Mouse (Mus musculus) heart, adult 2 months (tissue): Measurements from ENCODE around the gene Efhb. TPM values are rescaled to one million over a fixed set of nuclear protein-coding genes. Genes with fewer than 3 reads are reported as not detected.

Experiments used
- DNase-seq, 2 experiments: peaks; one replicate each; pipeline ENCODE4 v3.0.0; 2021
- H3K27ac ChIP-seq: fragments of 200-600 bp; 2 replicates; pipeline ENCODE4 v1.8.1; 2022
- H3K27me3 ChIP-seq: fragments of 200-500 bp; 2 replicates; pipeline ENCODE4 v1.6.1; 2012; ENCODE audit warnings: mild to moderate bottlenecking, low read length, inconsistent platforms, mixed read lengths; ENCODE audit not compliant: control insufficient read depth, insufficient read depth
- H3K36me3 ChIP-seq: fragments of 200-500 bp; 2 replicates; pipeline ENCODE4 v1.6.1; 2012; ENCODE audit warnings: low read length, inconsistent platforms; ENCODE audit not compliant: control insufficient read depth, insufficient read depth
- H3K4me1 ChIP-seq: fragments of 200-500 bp; 2 replicates; pipeline ENCODE4 v1.6.1; 2011; ENCODE audit warnings: low read length; ENCODE audit not compliant: control insufficient read depth, insufficient read depth
- H3K4me3 ChIP-seq: fragments of 200-600 bp; 2 replicates; pipeline ENCODE4 v1.8.1; 2022
- H3K79me2 ChIP-seq: fragments of 200-500 bp; replicated peaks from 2 replicates; pipeline ENCODE4 v1.6.1; 2012; ENCODE audit warnings: mild to moderate bottlenecking, inconsistent platforms, low read length, moderate library complexity, mixed read lengths; ENCODE audit not compliant: control insufficient read depth, insufficient read depth
- H3K9ac ChIP-seq: fragments of 200-500 bp; 2 replicates; pipeline ENCODE4 v1.6.1; 2012; ENCODE audit warnings: low read depth, mild to moderate bottlenecking, control low read depth, inconsistent platforms, low read length, mixed read lengths
- CTCF ChIP-seq: fragments of 200-600 bp; IDR thresholded peaks from 2 replicates; pipeline ENCODE4 v1.8.1; 2022; ENCODE audit warnings: antibody characterized with exemption, mild to moderate bottlenecking, moderate library complexity
- EP300 ChIP-seq: fragments of 200-500 bp; IDR thresholded peaks from 2 replicates; pipeline ENCODE4 v1.6.1; 2011; ENCODE audit warnings: low read depth, low read length, control low read depth; ENCODE audit not compliant: insufficient read depth
- POLR2A ChIP-seq: fragments of 200-500 bp; IDR thresholded peaks from 2 replicates; pipeline ENCODE4 v1.6.1; 2011; ENCODE audit warnings: mild to moderate bottlenecking, low read depth, low read length, control low read depth; ENCODE audit not compliant: insufficient read depth
- WGBS: fragments of 180-500 bp; shearing (Covaris S2); methylation state at CpG from one replicate; pipeline ENCODE4 v1.1.7; 2018; 5-methylcytosine and 5-hydroxymethylcytosine counted together
- intact Hi-C: fragments of 180-260 bp; cut with DNase I; formaldehyde crosslinking; loops from one replicate; pipeline ENCODE4 v1.15.1; 2025
- polyA plus RNA-seq: library from polyadenylated mRNA; depleted of rRNA; stranded (reverse); fragments of >200 nt; gene quantifications from 2 replicates; pipeline ENCODE4 v1.2.3, GENCODE M21; 2012; rRNA removed
- total RNA-seq, 2 experiments: library from RNA; stranded (reverse); gene quantifications; 2 replicates each; pipeline ENCODE4 v1.2.3; 2021

The Efhb gene
- total and polyA plus RNA-seq, 3 experiments, result 0.10 to 0.16 (median 0.10) TPM

DNA sequence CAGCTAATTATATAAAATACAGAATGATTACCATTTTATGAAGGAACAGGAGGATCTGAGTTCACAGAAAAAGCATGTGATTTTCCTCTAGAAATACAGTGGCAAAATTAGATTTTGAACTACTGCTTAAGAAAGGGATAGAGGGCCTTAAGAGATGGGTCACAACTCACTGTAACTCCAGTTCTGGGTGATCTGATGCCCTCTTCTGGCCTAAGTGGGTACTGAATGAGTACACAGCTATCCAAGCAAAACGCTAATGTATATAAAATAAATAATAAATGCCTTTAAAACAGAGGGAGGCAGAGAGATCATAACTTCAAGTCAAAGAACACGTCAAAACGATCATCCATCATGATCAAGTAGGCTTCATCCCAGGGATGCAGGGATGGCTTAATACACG is 73.6 kb downstream of the Efhb start:
- Histone ChIP-seq H3K4me3 (no peak overlapping the region), H3K27me3 (no peaks in the 10 kb centered on the region), H3K4me1 (no peaks in the 10 kb centered on the region), H3K79me2 (no peaks in the 10 kb centered on the region), H3K27ac (no peak overlapping the region), H3K9ac (no peak overlapping the region), H3K36me3 (no peaks in the 10 kb centered on the region)
- intact Hi-C loops, result no loop called here
- DNase-seq, result no peak
- WGBS, result 35% methylated on average over 4 of the region's 4 CpGs
- peak; percentile 64 for TF ChIP-seq CTCF
- TF ChIP-seq EP300, result no peak
- no peak for TF ChIP-seq POLR2A

DNA sequence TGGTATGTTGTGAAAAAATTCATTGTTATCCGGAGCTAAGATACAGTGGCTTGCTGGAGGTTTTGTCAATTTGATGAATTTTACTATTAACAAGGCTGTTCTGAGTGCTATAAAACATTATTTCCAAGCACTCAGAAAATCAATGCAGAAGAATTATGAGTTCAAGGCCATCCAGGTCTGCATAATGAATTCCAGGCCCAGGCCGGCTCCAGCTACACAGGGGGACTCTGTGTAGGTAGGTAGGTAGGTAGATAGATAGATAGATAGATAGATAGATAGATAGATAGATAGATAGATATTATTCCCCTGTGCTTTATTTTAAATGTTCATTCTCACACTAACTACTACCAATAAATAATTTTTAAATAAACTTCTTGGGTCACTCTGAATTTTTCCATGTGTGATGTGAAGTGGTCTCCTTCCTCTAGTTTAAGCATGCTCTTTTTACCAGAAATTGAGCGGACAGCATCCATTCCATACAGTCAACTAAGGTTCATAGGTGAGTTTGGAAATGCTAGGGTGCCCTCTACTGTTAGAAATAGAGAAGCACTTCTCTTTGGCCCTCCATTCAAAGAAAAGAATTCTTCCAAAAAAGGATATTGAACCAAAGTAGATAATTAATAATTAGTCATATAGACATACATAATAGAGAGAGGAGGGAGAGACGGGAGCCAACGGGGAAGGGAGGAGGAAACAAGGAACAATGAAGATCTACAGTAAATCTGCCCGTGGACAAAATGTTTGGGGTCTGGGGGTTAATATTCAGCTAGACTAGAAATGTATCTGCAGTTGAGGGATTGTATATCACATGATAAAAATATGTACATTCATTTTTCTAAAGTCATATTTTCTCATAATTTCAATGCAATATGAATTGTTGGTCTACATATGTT is 75.3 kb downstream of the Efhb start:
- 44% methylated on average over 6 of the region's 6 CpGs for WGBS

DNA sequence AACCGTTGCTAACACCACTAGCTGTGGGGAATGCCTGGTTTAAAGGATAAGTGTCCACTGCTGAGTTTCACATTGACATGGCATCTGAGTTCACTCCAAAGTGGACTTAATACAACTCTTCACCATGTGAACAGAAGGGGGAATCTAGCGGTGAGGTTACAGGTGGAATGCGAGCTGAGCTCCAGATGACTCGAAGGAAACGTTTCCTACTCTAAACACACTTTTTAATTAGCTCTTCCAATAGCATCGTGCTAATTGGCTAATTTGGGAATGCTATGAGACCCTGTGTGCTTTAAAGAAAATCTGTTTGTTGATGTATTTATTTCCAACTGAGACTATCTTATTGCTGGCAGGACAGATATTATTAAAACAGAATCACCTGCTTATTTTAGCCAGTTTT is 76.3 kb downstream of the Efhb start:
- H3K9ac ChIP-seq, result no peak overlapping the region
- H3K36me3 ChIP-seq, result no peaks in the 10 kb centered on the region
- no peaks in the 10 kb centered on the region for H3K27me3 ChIP-seq
- intact Hi-C loops, result no loop called here
- DNase-seq, result no peak
- TF ChIP-seq CTCF (no peak), EP300 (no peak), POLR2A (no peak)
- no peaks in the 10 kb centered on the region for H3K4me1 ChIP-seq
- H3K27ac ChIP-seq, result no peak overlapping the region
- H3K79me2 ChIP-seq, result no peaks in the 10 kb centered on the region
- 69% methylated on average over 6 of the region's 6 CpGs for WGBS
- no peak overlapping the region for H3K4me3 ChIP-seq

More for the DNA sequence above, 75.3 kb downstream of the Efhb start:
- Histone ChIP-seq H3K4me3 (no peak overlapping the region), H3K4me1 (no peaks in the 10 kb centered on the region), H3K36me3 (no peaks in the 10 kb centered on the region), H3K79me2 (no peaks in the 10 kb centered on the region), H3K9ac (no peak overlapping the region), H3K27me3 (no peaks in the 10 kb centered on the region), H3K27ac (no peak overlapping the region)
- no peak for TF ChIP-seq EP300
- TF ChIP-seq CTCF, result peak; percentile 66
- intact Hi-C loops, result no loop called here
- DNase-seq, result no peak

DNA sequence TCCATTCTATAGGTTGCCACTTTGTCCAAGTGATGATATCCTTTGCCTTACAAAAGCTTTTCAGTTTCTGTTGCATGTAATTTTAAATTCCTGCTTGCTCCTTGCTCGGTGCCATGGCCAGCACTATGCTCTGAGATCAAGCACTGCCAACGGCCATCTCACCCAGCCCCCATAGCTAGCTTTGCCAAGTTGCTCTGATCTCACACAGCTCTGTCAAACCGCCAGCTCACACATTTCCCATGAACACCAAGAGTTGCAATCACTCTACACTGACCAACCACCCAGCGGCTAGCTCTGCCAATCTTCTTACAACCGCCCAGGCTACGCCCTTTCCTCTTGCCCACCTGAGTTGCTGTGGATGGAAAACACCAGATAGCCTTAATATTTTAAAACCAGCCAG is 99.0 kb downstream of the Efhb start:
- H3K4me1 ChIP-seq, result no peaks in the 10 kb centered on the region
- H3K4me3 ChIP-seq, result no peak overlapping the region
- H3K36me3 ChIP-seq, result no peaks in the 10 kb centered on the region
- no peak overlapping the region for H3K27ac ChIP-seq
- no peak for DNase-seq
- WGBS, result 75% methylated on average over 6 of the region's 6 CpGs
- intact Hi-C loops, result no loop called here
- no peaks in the 10 kb centered on the region for H3K27me3 ChIP-seq
- H3K79me2 ChIP-seq, result no peaks in the 10 kb centered on the region
- H3K9ac ChIP-seq, result no peak overlapping the region
- no peak for TF ChIP-seq POLR2A
- TF ChIP-seq CTCF, result no peak
- no peak for TF ChIP-seq EP300

Other genes starting within 250 kb of the Efhb start
- 10 to 100 TPM; 48.5 to 55.5 TPM for gene Rab5a, start 15.9 kb upstream of the Efhb start, total RNA-seq
- 10.9 and 20.3 TPM in 2 replicates for gene Rab5a, start 15.9 kb upstream of the Efhb start, polyA plus RNA-seq
- not detected for gene Pp2d1, start 76.1 kb upstream of the Efhb start, total RNA-seq
- not detected in 2 replicates for gene Pp2d1, start 76.1 kb upstream of the Efhb start, polyA plus RNA-seq
- 10 to 100 TPM; 78.7 to 82.9 TPM for gene Kat2b, start 103.5 kb upstream of the Efhb start, total RNA-seq
- 20.0 and 51.0 TPM in 2 replicates for gene Kat2b, start 103.5 kb upstream of the Efhb start, polyA plus RNA-seq
- under 1 TPM; 0.14 to 0.29 TPM for gene Sgo1, start 226.0 kb upstream of the Efhb start, total RNA-seq
- 0.04 and 0.09 TPM in 2 replicates for gene Sgo1, start 226.0 kb upstream of the Efhb start, polyA plus RNA-seq